Mouse (Mus musculus): ENCODE measurements around the gene Alx3. TPM values are rescaled to one million over a fixed set of nuclear protein-coding genes. Genes with fewer than 3 reads are reported as not detected.
A peak's percentile ranks its signal among the peaks of the same experiment; 100 is the strongest.

The Alx3 gene
- polyA plus RNA-seq, 1 experiment from 2014 or later = 0.09 TPM

DNA sequence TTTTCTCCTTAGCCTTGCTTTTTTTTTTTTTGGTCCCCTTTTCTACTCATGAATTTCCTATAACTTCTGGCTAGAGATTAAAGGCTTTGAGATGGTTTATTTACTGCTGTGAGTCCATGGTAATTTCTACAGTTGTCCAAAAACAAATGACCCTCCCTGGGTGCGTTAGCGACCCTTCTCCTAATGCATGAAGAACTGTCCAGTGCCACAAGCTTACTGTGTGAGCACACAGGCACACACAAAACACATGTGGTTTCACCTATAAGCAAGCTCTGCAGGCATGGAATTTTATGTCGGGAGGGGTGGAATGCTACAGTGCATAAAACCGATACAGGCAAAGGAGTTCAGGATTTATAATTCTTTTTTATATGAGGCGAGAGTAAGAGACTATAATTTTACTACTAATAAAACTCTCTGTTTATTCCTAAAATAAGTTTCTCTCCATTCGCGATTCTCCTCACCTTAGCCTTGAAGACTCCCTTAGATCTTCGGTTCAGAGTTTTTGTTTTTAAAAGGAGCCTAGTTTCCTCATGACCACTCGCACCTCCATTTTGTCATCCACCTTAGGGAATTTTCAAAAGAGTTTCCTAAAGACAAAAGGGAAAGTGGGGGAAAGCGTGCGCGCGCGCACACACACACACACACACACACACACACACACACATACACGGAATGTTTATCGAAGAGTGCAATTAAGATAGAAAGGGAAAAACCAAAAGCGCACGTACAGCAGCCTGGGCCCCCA lies 12.5 kb upstream of the Alx3 start:
- no peaks in the 10 kb centered on the region for H3K36me3 ChIP-seq (ENCODE audit: insufficient read depth, low read length)
- no peak overlapping the region for H3K27ac ChIP-seq
- WGBS = 3% methylated on average over 18 of the region's 18 CpGs
- H3K4me2 ChIP-seq (ENCODE audit: low read length) = peak overlapping the region; percentile 52
- H3K9ac ChIP-seq (ENCODE audit: low read depth, low read length) = no peak overlapping the region
- no peak for TF ChIP-seq CTCF (IDR thresholded peaks at IDR 0.05; ENCODE audit: low read depth)
- H3K27me3 ChIP-seq (ENCODE audit: insufficient read depth, low read length) = peaks cover 58% of the 10 kb centered on the region
- peak overlapping the region; percentile 32; the same call in 1 of the 2 replicates for H3K4me3 ChIP-seq (replicated peaks; ENCODE audit: low read depth, low read length)
- H3K9me3 ChIP-seq (replicated peaks; ENCODE audit: low read length) = no peaks in the 10 kb centered on the region
- ATAC-seq (replicated peaks; ENCODE audit: low FRiP score, low read depth) (no peak), DNase-seq (ENCODE audit: low spot score) (no peak)
- 0 out of 2 replicates have a peak, but pooled peaks cover 3% of the 10 kb centered on the region for H3K4me1 ChIP-seq (replicated peaks; ENCODE audit: insufficient read depth, low read length)

DNA sequence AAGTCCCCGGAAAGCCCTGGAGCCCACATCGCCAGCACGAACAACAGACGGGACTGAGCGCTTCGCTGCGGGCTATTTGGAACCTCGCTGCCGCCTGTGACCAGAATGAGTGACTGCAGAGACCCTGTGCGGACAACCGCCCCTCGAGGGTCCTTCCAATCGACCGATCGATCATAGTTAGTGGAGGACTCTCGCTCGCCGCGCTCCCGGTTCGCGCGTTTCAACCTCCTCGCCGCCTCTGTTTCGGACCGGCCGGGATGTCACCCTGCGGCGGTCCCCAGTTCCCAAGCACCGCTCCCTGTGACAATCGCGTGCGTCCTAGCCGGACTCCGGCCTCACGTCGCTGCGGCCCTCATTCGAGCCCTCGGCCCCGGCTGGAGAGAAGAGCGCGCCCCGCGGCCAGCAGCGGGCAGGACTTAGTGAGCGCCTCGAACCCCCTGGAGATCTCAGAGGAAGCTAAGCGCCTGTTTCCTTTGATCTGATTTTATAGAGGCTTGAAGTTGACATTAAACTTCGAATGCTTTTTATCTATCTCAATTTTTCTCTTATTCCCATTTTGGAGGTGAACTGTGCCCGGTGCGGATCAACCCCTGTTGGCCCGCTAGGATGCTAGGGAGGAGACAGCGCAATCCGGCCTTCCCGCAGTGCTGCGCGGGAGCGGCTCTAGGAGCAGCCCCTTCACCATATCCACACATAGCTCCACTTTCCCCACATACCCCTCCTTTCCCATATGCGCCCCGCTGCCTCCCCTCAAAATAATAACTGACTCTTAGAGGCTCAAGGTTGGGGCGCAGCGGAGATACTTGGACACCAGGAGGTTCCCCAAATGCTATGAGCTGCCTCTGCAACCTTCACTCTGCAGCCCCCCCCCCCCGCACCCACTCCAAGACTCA lies 11.7 kb upstream of the Alx3 start:
- Histone ChIP-seq H3K27me3 (ENCODE audit: insufficient read depth, low read length) (peaks cover 65% of the 10 kb centered on the region), H3K4me1 (replicated peaks; ENCODE audit: insufficient read depth, low read length) (0 out of 2 replicates have a peak, but pooled peaks cover 3% of the 10 kb centered on the region), H3K4me3 (replicated peaks; ENCODE audit: low read depth, low read length) (peak overlapping the region; percentile 32), H3K9me3 (replicated peaks; ENCODE audit: low read length) (no peaks in the 10 kb centered on the region), H3K27ac (no peak overlapping the region), H3K9ac (ENCODE audit: low read depth, low read length) (no peak overlapping the region), H3K36me3 (ENCODE audit: insufficient read depth, low read length) (no peaks in the 10 kb centered on the region), H3K4me2 (ENCODE audit: low read length) (peak overlapping the region; percentile 52)
- TF ChIP-seq CTCF (IDR thresholded peaks at IDR 0.05; ENCODE audit: low read depth) = no peak
- ATAC-seq (replicated peaks; ENCODE audit: low FRiP score, low read depth) (no peak), DNase-seq (ENCODE audit: low spot score) (no peak)
- WGBS = 1% methylated on average over 65 of the region's 65 CpGs

DNA sequence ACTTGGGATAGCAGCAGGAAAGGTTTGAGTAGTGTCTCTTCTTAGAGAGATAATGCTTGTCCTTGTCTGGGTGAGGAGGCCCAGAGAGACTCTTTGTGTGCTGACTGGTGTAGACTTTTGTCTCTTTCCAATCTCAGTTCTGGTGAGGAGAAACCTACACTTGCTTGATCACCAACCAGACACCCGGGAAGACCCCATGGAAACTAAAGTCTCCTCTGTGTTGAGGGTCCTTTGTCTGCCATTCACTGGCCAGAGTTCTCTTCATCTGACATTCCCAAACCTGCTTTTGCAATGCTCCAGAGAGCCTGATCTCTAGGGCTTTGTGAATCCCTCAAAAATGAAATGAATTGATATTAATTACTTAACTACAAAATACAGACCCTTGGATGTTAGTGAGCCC lies 10.9 kb upstream of the Alx3 start:
- no peak for DNase-seq (ENCODE audit: low spot score)
- ATAC-seq (replicated peaks; ENCODE audit: low FRiP score, low read depth) = no peak
- Histone ChIP-seq H3K4me1 (replicated peaks; ENCODE audit: insufficient read depth, low read length) (0 out of 2 replicates have a peak, but pooled peaks cover 3% of the 10 kb centered on the region), H3K27ac (no peak overlapping the region), H3K4me3 (replicated peaks; ENCODE audit: low read depth, low read length) (no peak overlapping the region), H3K9me3 (replicated peaks; ENCODE audit: low read length) (no peaks in the 10 kb centered on the region), H3K4me2 (ENCODE audit: low read length) (no peak overlapping the region), H3K27me3 (ENCODE audit: insufficient read depth, low read length) (peaks cover 68% of the 10 kb centered on the region), H3K36me3 (ENCODE audit: insufficient read depth, low read length) (no peaks in the 10 kb centered on the region), H3K9ac (ENCODE audit: low read depth, low read length) (no peak overlapping the region)
- WGBS = 3% methylated on average over 1 of the region's 1 CpGs
- no peak for TF ChIP-seq CTCF (IDR thresholded peaks at IDR 0.05; ENCODE audit: low read depth)

DNA sequence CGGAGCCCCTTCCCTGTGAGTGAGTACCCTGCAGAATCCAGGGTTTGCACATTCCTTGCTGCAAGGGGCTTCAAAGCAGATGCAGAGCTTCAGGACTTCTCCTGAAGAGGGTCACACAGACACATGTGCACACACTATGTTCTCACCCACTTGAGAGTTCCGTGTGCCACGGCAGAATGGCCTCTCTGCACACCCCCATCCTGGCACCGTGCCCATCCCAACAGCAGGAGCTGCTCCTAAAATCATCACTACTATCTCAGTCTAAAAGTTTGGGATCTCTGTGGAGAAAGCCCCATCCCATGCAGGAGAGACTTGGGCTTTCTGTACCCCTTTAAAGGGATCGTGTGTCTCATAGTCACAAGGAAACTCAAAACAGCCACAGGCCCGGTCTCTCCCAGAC lies 8.3 kb upstream of the Alx3 start:
- H3K4me1 ChIP-seq (replicated peaks; ENCODE audit: insufficient read depth, low read length) = 0 out of 2 replicates have a peak, but pooled peaks cover 3% of the 10 kb centered on the region
- peaks cover 54% of the 10 kb centered on the region for H3K27me3 ChIP-seq (ENCODE audit: insufficient read depth, low read length)
- H3K36me3 ChIP-seq (ENCODE audit: insufficient read depth, low read length) = no peaks in the 10 kb centered on the region
- WGBS = 67% methylated on average over 6 of the region's 6 CpGs
- TF ChIP-seq CTCF (IDR thresholded peaks at IDR 0.05; ENCODE audit: low read depth) = no peak
- no peaks in the 10 kb centered on the region for H3K9me3 ChIP-seq (replicated peaks; ENCODE audit: low read length)
- ATAC-seq (replicated peaks; ENCODE audit: low FRiP score, low read depth) (no peak), DNase-seq (ENCODE audit: low spot score) (no peak)
- no peak overlapping the region for H3K4me3 ChIP-seq (replicated peaks; ENCODE audit: low read depth, low read length)
- no peak overlapping the region for H3K27ac ChIP-seq
- no peak overlapping the region for H3K4me2 ChIP-seq (ENCODE audit: low read length)
- no peak overlapping the region for H3K9ac ChIP-seq (ENCODE audit: low read depth, low read length)

DNA sequence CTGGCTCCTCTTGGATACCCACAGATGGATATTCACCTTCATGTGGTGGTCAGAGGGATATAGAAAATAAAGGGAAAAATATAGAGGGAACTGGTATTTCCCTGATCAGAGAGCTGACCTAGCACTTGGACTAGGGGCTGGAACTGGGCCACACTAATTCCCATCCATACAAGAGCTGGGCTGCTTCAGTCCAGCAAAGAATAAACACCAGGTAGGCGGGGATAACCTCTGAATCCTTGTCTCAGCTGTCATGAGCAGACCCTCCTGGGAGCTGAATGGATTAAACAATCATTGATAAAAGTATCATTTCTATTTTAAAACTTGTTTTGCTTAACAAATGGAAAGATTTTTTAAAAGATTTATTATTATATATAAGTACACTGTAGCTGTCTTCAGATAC lies 3.2 kb upstream of the Alx3 start:
- WGBS = 62% methylated on average over 1 of the region's 1 CpGs
- DNase-seq (ENCODE audit: low spot score) = no peak
- TF ChIP-seq CTCF (IDR thresholded peaks at IDR 0.05; ENCODE audit: low read depth) = no peak
- Histone ChIP-seq H3K9me3 (replicated peaks; ENCODE audit: low read length) (no peaks in the 10 kb centered on the region), H3K4me2 (ENCODE audit: low read length) (no peak overlapping the region), H3K27ac (no peak overlapping the region), H3K27me3 (ENCODE audit: insufficient read depth, low read length) (peaks cover 50% of the 10 kb centered on the region), H3K36me3 (ENCODE audit: insufficient read depth, low read length) (no peaks in the 10 kb centered on the region), H3K4me3 (replicated peaks; ENCODE audit: low read depth, low read length) (no peak overlapping the region), H3K4me1 (replicated peaks; ENCODE audit: insufficient read depth, low read length) (peaks cover 4% of the 10 kb centered on the region), H3K9ac (ENCODE audit: low read depth, low read length) (no peak overlapping the region)
- ATAC-seq (replicated peaks; ENCODE audit: low FRiP score, low read depth) = no peak

DNA sequence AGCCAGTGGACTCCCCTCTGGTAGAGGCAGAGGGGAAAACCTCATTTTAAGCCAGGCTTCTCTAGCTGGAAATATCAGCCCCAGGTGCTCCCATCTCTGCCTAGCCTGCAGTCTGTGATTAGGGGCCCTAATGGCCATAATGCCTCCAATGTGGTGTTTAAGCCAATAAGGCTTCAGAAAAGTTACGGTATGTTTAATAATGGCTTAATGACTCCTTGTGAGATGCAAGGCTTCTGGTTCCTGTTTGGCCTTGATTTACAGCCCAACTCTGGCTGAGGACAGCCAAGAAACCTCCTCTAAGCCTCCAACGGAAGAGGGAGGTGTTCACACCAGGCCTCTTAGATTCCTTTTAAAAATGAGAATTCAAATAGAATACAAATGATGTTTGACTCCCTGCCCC lies 1.2 kb upstream of the Alx3 start:
- DNase-seq (ENCODE audit: low spot score) (no peak), ATAC-seq (replicated peaks; ENCODE audit: low FRiP score, low read depth) (no peak)
- Histone ChIP-seq H3K27ac (no peak overlapping the region), H3K4me2 (ENCODE audit: low read length) (no peak overlapping the region), H3K9me3 (replicated peaks; ENCODE audit: low read length) (no peaks in the 10 kb centered on the region), H3K4me3 (replicated peaks; ENCODE audit: low read depth, low read length) (no peak overlapping the region), H3K9ac (ENCODE audit: low read depth, low read length) (no peak overlapping the region), H3K27me3 (ENCODE audit: insufficient read depth, low read length) (peaks cover 49% of the 10 kb centered on the region), H3K36me3 (ENCODE audit: insufficient read depth, low read length) (no peaks in the 10 kb centered on the region), H3K4me1 (replicated peaks; ENCODE audit: insufficient read depth, low read length) (peaks cover 4% of the 10 kb centered on the region)
- no peak for TF ChIP-seq CTCF (IDR thresholded peaks at IDR 0.05; ENCODE audit: low read depth)
- 26% methylated on average over 2 of the region's 2 CpGs for WGBS
